Mouse (Mus musculus) frontal cortex, postnatal 36 days (tissue): ENCODE results near the gene Mlxip.
A peak's percentile ranks its signal among the peaks of the same experiment; 100 is the strongest.

Experiments
- DNase-seq, 2 experiments: peaks; one replicate each; pipeline ENCODE4 v3.0.0; 2022; ENCODE audit warnings: low spot score in 2 of 2

Gene Mlxip

DNA sequence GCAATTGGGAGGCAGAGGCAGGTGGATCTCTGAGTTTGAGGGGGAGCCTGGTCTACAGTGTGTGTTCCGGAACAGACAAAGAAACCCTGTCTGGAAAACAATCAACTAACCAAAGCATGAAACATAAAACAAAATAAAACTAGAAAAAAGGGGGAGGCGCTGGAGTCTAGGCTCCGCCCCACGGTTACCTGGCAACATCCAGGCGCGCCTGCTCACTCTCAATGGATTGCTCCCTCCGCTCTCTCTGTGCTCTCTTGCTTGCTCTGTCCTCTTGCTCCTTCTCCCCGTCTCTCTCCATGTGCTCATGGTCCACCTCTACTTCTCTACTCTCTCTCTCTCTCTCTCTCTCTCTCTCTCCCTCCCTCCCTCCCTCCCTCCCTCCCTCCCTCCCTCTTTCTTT is 11.9 kb upstream of the Mlxip start:
- DNase-seq, result no peak

DNA sequence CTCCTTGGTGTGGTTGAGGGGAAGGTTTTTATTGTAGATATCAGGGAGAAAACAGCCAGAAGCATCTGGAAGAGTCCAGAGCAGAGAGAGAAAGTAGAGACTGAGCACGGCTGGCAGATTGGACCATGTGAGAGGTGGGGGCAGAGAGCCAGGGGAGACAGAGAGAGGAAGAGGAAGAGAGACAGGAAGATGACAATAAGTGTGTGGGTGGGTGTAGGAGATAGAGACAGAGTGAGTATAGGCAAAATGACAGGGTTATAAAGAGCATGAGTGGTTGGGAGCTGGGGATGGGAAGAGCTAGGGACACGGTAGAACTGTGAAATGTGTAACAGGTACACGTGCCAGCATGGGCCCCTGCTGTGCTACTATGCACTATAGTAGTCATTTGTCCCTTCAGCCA is 6.1 kb upstream of the Mlxip start:
- no peak for DNase-seq

GRCm38 (mm10) chr5:123390536-123391441 is 3.8 kb upstream of the Mlxip start:
- no peak for DNase-seq

DNA sequence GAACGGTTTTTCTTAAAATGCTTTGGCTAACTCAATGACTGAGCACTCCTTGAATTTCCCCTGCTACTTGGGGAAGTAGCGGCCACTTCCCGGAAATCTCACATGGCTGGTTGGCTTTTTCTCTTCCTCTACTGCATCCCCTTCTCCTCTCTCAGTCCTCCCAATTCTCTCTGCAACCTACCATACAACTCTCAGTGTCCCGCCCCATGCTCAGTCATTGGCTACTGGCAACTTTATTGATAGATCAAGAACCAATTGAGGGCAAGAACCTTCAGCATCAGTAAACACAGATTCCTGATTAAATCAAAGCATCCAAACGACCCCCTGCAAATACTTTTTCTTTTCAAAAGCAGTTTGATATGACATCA is 3.2 kb upstream of the Mlxip start:
- DNase-seq, result peak; percentile 49 to 63

- DNase-seq, result no peak
Observed at GRCm38 (mm10) chr5:123393786-123394302, 754 bp upstream of the Mlxip start.

GRCm38 (mm10) chr5:123394957-123395881 is 621 bp downstream of the Mlxip start:
- peak; percentile 28 to 37 for DNase-seq

DNA sequence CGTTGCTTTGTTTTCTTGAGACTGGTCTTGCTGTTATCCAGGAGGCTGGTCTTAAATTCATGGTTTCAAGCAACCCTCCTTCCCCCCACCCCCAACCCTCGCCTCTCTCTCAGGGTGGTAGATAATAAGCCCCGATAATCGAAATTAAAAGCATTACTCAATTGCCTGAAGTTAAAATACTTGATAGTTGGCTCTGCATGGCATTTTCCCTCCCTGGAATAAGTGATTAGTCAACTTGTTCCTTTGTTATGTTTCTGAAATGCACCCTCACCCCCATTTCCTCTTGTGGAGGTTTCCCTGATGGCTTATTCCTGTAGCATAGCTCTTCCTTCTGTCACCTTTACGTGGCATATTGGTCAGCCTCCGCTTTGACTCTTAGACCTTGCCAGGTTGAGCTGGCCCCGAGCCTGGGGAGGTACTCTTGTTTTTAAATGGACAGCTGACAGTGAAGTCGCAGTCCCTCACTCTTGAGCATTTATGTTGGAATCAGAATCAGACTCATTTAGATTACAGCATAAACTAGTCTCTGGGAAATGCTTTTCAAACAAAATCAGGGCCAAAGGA is 2.4 kb downstream of the Mlxip start:
- DNase-seq, result no peak

- DNase-seq, result no peak
Observed at GRCm38 (mm10) chr5:123397786-123398185, 3.2 kb downstream of the Mlxip start.

DNA sequence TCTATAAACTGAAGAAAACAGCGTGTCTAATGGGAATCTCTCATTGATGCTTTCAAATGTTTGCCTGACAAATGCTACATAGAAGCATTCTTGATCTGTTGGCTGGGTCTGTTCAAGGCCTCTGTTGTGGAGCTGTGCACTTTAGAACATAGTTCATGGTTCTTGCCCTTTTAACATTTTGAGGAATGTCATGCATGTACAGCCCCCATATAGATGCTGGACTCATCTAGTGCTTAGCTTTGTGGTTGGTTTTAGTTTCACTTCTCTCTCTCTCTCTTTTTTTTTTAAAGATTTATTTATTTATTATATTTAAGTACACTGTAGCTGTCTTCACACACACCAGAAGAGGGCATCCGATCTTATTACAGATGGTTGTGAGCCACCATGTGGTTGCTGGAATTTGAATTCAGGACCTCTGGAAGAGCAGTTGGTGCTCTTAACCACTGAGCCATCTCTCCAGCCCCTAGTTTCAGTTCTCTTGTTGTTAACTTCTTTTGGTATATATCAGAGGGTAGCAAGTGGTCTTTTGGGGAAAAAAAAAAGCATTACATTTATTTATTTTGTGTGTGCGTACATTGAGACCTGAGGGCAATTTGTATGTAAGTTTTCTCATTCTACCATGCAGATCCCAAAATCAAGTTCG is 4.4 kb downstream of the Mlxip start:
- no peak for DNase-seq

DNA sequence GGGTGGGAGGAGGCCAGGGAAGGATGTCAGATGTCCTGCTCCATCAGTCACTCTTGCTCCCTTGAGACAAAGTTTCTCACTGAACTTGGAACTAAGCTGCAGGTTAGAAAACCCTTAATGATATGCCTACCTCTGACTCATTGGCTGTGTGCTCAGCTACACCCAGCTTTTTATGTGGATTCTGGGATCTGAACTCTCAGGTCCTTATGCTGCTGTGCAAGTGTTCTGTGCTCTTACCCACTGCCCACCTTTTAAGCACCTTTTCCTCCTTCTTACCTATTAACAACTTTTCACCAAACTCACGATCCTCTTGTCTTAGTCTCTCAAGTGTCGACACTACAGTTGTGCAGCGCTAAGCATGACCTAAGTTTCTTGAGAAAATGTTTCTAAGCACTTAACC is 9.9 kb downstream of the Mlxip start:
- DNase-seq, result no peak

DNA sequence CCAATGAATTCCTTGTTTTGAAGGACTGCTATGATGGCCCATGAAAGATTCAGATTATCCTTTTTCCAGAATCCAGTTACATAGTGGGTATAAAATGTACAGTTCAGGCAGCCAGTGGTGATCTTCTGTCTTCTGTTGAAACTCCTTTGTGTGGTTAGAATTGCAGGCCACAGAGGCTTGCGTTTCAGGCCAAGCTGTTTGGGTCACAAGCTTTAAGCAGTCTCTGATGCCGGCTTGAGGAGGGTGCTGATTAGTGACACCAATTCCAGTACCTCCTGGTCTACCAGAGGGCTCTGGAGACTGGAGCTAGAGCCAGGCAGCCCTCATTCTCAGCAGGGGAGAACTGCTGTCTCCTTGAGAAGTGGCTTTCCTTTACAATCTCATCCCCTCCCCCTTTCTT is 12.4 kb downstream of the Mlxip start:
- DNase-seq, result no peak

DNA sequence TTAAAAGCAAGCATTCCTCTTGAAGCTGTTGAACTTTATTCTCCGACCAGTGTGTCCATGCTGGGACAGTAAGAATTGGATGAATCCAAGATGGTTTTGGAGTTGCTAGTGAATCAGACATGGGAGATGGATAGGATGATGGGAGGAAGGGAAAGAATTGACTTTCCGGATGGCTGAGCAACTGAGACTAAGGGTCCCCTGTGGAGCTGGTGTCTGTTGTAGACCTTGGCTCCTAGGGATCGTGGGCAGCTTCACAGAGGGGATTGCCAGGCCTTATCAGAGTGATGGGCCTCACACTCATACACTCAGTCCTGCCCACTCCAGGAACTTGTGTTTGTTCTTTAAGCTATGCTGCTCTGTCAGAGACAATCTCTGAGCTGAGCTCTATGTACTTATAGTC is 13.6 kb downstream of the Mlxip start:
- DNase-seq, result no peak

- no peak for DNase-seq
Observed at GRCm38 (mm10) chr5:123412193-123412592, 17.6 kb downstream of the Mlxip start.

DNA sequence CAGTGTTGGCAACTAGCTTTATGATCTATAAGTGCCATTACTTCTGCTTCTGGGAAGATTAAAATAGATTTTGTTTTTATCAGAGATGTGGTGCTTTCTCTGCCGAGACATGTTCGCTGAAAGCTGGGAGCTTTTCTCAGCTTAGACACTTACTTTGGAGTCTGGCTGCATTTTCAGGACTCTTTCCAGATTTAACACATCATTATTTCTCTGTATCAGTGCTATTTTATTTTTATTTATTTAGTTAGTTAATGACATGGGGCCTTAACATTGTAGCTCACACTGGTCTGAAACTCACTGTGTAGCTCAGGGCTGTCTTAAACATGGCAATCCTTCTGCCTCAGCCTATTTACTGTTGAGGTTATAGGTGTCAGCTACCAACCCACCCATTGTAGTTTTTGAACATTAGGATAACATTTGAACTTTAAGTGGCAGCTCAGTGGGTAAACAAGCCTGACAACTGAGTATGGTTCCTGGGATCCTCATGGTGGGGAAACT is 19.3 kb downstream of the Mlxip start:
- no peak for DNase-seq

DNA sequence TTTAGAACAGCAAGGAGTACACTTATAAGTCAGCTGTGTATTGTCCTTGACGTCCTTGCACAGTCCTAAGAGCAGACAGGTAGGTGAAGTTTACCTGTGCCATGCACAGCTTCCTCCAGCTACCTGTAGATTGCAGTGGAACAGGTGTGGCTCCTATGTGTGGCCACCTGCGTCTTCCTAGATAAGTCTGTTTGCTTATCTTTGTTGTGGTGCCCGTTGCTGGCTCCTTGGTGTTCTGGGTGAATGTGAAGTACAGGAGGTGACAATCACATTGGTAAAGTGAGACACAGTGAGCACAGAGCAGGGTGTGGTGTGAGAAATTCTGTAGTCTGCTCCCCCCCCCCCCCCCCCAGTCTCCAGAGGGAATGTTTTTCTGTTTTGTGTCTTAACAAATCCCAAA is 21.6 kb downstream of the Mlxip start:
- no peak for DNase-seq

- DNase-seq, result no peak
Observed at GRCm38 (mm10) chr5:123416566-123417518, 22.2 kb downstream of the Mlxip start.

DNA sequence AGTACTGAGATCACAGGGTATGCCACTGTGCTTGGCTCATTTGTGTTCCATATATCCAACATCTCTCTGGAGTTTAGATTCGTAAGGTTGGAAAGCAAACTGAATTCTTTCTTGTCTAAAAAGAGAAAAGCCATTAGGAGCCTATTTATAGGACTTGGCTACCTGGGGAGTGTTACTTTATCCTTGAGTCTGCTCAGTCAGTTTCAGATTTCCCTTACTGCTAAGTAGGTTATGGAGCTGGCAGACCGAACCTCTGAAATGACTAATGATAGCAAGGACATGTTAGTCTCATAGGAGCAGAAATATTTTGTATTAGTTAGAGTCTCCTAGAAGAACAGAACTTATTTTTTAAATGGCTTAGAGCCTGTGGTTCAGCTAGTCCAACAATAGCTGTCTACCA is 29.3 kb downstream of the Mlxip start:
- no peak for DNase-seq

DNA sequence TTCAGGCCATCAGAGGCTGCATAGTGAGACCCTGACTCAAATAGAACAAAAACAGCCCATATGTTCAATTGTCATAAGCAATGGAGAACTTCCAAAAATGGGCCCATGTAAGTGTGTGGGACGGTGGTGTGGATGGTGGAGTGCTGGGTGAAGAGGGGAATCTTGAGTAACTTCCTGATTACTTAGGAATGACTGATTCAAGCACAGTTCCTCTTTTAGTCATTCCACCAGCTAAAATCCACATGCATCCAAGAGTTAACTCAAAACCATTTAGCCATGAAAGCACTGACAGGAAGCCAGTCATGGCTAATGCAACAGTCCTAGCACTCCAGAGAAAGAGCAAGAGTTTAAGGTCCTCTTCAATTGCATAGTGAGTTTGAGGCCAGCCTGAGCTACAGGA is 33.0 kb downstream of the Mlxip start:
- no peak for DNase-seq

GRCm38 (mm10) chr5:123431524-123432304 is 37.1 kb downstream of the Mlxip start:
- peak; percentile 27 to 30 for DNase-seq
